Mouse (Mus musculus): ENCODE measurements at regions not wholly inside any gene's neighbourhood (a gene's known extent, or its start where the extent isn't known, plus 50 kb on each side); places are given as distances from the start of the nearest gene placed in this dataset.

DNA sequence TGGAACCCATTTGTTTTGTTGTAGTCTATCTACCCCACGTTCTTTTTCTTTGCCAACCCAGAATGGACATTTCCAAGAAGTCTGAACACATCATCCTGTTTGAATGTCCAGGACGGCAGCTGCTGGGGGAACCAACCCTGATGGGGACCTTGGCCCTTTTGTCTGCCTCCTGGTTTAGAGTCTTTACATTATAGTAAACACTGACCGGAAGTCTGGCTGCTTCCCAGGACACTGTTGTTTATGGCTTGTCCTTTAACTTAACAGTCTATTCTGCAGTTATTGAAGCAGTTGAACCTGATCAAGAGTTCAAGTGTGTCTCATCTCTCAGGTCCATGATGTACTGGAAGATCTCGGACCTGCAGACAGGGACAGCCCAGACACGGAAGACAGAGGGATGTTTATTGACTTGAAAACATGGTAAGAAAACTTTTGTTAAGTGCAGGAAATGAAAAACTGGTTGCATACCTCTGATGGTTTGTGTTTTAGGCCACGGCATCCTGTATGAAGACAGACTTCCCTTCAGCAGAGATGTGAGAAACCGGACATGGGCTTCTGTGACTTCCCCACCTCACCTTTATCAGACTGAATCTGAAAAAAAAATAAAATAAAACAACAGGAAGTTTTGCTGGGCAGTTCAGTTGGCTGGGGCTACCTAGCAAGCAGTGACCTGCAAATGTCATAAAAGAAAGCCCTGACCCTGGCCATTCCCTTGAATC, 69.7 kb upstream of the Itga1 start:
- no peak for TF ChIP-seq POLR2A (IDR thresholded peaks at IDR 0.05; ENCODE audit: borderline replicate concordance, extremely low read depth, insufficient read depth, insufficient read length, poor library complexity, severe bottlenecking)
- TF ChIP-seq CTCF (IDR thresholded peaks at IDR 0.05; ENCODE audit: borderline replicate concordance, extremely low read depth, insufficient read depth, insufficient read length): no peak

Data from brain, embryonic 14.5 days (tissue).